Mouse (Mus musculus) C3H10T1/2 (cell line): ENCODE data around the gene Zscan22. TPM values are rescaled to one million over a fixed set of nuclear protein-coding genes. Genes with fewer than 3 reads are reported as not detected.

ENCODE experiments used
- polyA plus RNA-seq, 2 experiments: library from polyadenylated mRNA; unstranded; fragments of >200 nt; fragmentation: generic; extraction: Trizol; gene quantifications; one replicate each; pipeline ENCODE4 v1.2.1; 2012; ENCODE audit warnings: missing spikeins in 2 of 2

The Zscan22 gene
- 1 to 10 TPM; 1.5 to 5.6 TPM for polyA plus RNA-seq

DNA sequence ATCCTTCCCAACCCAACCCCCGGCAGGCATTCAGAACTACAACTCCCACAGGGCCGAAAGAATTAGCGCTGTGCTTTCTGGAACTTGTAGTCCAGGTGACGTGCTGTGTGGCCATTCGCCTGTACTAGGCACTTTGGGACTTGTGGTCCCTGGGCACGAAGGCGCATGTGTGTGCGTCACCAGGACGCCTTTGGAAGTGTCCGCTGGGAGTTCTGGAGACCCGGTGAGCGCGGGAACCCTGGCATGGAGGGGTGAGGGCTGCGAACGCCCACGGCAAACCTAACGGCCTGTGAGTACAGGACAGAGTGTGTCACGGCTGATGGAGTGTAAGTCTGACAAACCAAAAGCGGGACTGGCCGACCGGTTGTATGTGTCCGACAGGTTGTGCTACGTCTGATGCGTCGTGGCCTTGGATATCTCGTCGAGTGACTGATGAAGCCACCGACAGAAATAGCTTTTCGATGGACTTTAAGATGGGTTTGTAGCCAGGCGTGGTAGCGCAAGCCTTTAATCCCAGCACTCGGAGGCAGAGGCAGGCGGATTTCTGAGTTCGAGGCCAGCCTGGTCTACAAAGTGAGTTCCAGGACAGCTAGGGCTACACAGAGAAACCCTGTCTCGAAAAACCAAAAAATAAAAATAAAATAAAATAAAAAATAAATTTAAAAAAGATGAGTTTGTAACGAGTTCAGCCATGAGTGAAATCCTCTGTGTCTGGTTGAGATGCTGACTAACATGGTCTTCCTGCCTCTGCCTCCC is at the start of gene Zscan22:
Gene Zscan22 (plus strand): TSS at position 161 of the 756 bp plus-strand sequence.

DNA sequence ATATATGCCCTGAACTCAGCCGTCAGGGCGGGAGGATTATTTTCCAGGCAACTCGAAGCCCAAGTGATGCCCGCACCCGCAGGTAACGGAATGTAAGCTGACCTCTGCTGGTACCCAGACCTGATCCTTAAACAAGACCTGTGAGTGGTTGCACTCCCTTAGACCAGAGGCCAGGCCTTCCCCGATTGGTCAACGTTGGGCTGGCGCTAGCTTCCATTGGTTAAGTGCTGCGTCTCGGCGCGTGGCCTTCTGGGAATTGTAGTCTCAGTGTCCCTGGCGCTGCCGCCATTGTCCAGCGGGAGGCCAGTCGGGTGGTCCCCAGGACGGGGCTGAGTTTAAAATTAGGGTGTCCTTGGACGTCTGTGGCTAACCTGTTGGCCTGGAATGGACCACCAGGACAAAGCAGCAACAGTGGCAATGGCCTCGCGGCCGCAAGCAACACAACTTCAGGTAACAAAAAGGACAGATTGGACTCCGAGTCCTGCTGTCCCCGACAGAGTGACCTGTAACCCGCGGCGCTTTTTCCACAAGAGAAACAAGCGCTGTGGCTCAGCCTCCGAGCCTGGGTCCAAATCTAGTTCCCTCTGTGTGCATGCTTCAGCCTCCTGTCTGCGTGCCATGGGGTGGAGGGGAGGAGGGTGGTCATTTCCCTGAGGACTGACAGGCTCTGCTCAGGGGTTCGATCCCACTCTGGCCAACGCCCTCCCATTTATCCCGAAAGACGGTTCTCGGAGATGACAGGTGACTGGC is 16.5 kb upstream of the Zscan22 start, which contains the start of gene Zfp128:
Gene Zfp128 (plus strand): TSS at position 267 of the 750 bp plus-strand sequence.

GRCm38 (mm10) chr7:12921705-12922465 is 24.3 kb downstream of the Zscan22 start, which contains the start of gene Rps5:
Gene Rps5 (plus strand): TSS chr7:12922290.

DNA sequence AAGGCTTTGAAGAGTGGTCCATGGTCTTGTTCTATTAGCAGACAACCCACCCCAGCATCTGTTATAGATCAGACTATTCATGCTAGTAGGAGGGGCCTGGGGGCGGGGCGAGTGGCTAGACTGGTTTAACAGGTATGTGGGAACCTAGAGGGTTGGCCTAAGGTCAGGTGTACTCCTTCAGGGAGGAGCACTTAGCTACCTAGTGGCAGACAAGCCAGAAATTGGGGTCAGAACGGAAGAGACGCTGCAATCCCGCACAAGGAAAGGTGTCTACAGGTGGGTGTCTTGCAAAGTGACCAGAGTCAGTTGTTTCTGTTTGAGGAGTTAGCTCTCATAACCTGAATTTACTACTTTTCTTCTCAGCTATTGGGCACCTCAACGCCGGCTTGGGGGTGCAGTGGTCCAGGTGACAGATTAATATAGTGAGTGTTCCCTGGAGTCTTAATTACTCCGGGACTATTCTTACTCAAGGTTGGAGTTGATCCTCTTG is 29.6 kb downstream of the Zscan22 start, which contains the start of gene Rnf225:
Gene Rnf225 (plus strand): TSS at position 226 of the 490 bp plus-strand sequence.

Other genes starting within 250 kb of the Zscan22 start
- not detected for gene Vmn2r55, start 212.8 kb upstream of the Zscan22 start, polyA plus RNA-seq
- not detected for gene Vmn2r56, start 162.8 kb upstream of the Zscan22 start, polyA plus RNA-seq
- gene Zscan18, start 94.2 kb upstream of the Zscan22 start, polyA plus RNA-seq, result under 1 TPM in 1 of 2 experiments, not detected in 1; 0.09 TPM
- gene Zfp329, start 79.0 kb upstream of the Zscan22 start, polyA plus RNA-seq, result 1 to 10 TPM in 1 of 2 experiments, under 1 TPM in 1; 0.09 to 1.7 TPM
- 1 to 10 TPM in 1 of 2 experiments, under 1 TPM in 1; 0.46 to 6.5 TPM for gene Zfp110, start 63.1 kb upstream of the Zscan22 start, polyA plus RNA-seq
- 1 to 10 TPM in 1 of 2 experiments, under 1 TPM in 1; 0.20 to 2.1 TPM for gene Zfp128, start 16.6 kb upstream of the Zscan22 start, polyA plus RNA-seq
- 1,000 to 10,000 TPM; 2,873 to 4,278 TPM for gene Rps5, start 24.5 kb downstream of the Zscan22 start, polyA plus RNA-seq
- gene Rnf225, start 29.6 kb downstream of the Zscan22 start, polyA plus RNA-seq, result 1 to 10 TPM in 1 of 2 experiments, under 1 TPM in 1; 0.30 to 1.0 TPM
- gene Zfp324, start 68.0 kb downstream of the Zscan22 start, polyA plus RNA-seq, result 1 to 10 TPM; 3.1 to 9.2 TPM
- 1 to 10 TPM; 1.5 to 3.0 TPM for gene Zfp446, start 80.0 kb downstream of the Zscan22 start, polyA plus RNA-seq
- gene Slc27a5, start 100.4 kb downstream of the Zscan22 start, polyA plus RNA-seq, result under 1 TPM in 1 of 2 experiments, not detected in 1; 0.04 TPM
- gene Trim28, start 101.3 kb downstream of the Zscan22 start, polyA plus RNA-seq, result 100 to 1,000 TPM; 465 to 613 TPM
- gene Zbtb45, start 112.2 kb downstream of the Zscan22 start, polyA plus RNA-seq, result 10 to 100 TPM; 16.4 to 22.3 TPM
- gene Chmp2a, start 137.0 kb downstream of the Zscan22 start, polyA plus RNA-seq, result 100 to 1,000 TPM; 141 to 255 TPM
- gene Ube2m, start 140.5 kb downstream of the Zscan22 start, polyA plus RNA-seq, result 100 to 1,000 TPM; 117 to 284 TPM
- gene Mzf1, start 156.9 kb downstream of the Zscan22 start, polyA plus RNA-seq, result 1 to 10 TPM in 1 of 2 experiments, under 1 TPM in 1; 0.67 to 4.8 TPM
- not detected for gene Vmn1r85, start 197.4 kb downstream of the Zscan22 start, polyA plus RNA-seq
- gene Vmn1r86, start 222.1 kb downstream of the Zscan22 start, polyA plus RNA-seq, result not detected
- not detected for gene Vmn1r87, start 242.3 kb downstream of the Zscan22 start, polyA plus RNA-seq